Mouse (Mus musculus) heart, postnatal 0 days (tissue): ENCODE measurements at regions not wholly inside any gene's neighbourhood (a gene's known extent, or its start where the extent isn't known, plus 50 kb on each side); places are given as distances from the start of the nearest gene placed in this dataset.

Source experiments
- CTCF ChIP-seq: IDR thresholded peaks from 2 replicates; pipeline ENCODE4 v1.5.1; 2016; ENCODE audit warnings: antibody characterized with exemption, control low read depth, low read depth
- EP300 ChIP-seq: IDR thresholded peaks from 2 replicates; pipeline ENCODE4 v1.6.1; 2016; ENCODE audit warnings: antibody characterized with exemption, low read depth

- TF ChIP-seq EP300 = no peak
- no peak for TF ChIP-seq CTCF
Measured at GRCm38 (mm10) chr3:38187406-38187896, 297.2 kb downstream of the Ankrd50 start.
